Mouse (Mus musculus): ENCODE data around the gene Ucp3. TPM values are rescaled to one million over a fixed set of nuclear protein-coding genes. Genes with fewer than 3 reads are reported as not detected.

Gene Ucp3
- polyA plus RNA-seq, 1 experiment from 2014 or later = not detected

GRCm38 (mm10) chr7:100463194-100463593 lies 9.6 kb upstream of the Ucp3 start:
- Histone ChIP-seq H3K9ac (no peak overlapping the region), H3K27ac (replicated peaks) (no peak overlapping the region), H3K9me3 (no peaks in the 10 kb centered on the region), H3K36me3 (peaks cover 69% of the 10 kb centered on the region), H3K4me1 (replicated peaks) (no peaks in the 10 kb centered on the region; the same call in 1 of the 2 replicates), H3K27me3 (no peaks in the 10 kb centered on the region), H3K4me3 (no peak overlapping the region), H3K4me2 (no peak overlapping the region)
- no peak for ATAC-seq (ENCODE audit: low read depth)
- WGBS = 87% methylated on average over 9 of the region's 9 CpGs

- no peaks in the 10 kb centered on the region for H3K9me3 ChIP-seq
- no peak overlapping the region for H3K9ac ChIP-seq
- H3K4me2 ChIP-seq = no peak overlapping the region
- no peaks in the 10 kb centered on the region for H3K27me3 ChIP-seq
- 94% methylated on average over 10 of the region's 10 CpGs for WGBS
- H3K27ac ChIP-seq (replicated peaks) = no peak overlapping the region
- peaks cover 70% of the 10 kb centered on the region for H3K36me3 ChIP-seq
- no peaks in the 10 kb centered on the region; the same call in 1 of the 2 replicates for H3K4me1 ChIP-seq (replicated peaks)
- H3K4me3 ChIP-seq = no peak overlapping the region
- ATAC-seq (ENCODE audit: low read depth) = no peak
These were observed 9.0 kb upstream of the Ucp3 start for GRCm38 (mm10) chr7:100463757-100464156.

- ATAC-seq (ENCODE audit: low read depth) = no peak
- H3K4me1 ChIP-seq (replicated peaks) = no peaks in the 10 kb centered on the region; the same call in 1 of the 2 replicates
- peaks cover 70% of the 10 kb centered on the region for H3K36me3 ChIP-seq
- H3K4me2 ChIP-seq = no peak overlapping the region
- H3K9me3 ChIP-seq = no peaks in the 10 kb centered on the region
- WGBS = 97% methylated on average over 7 of the region's 7 CpGs
- H3K27me3 ChIP-seq = no peaks in the 10 kb centered on the region
- H3K27ac ChIP-seq (replicated peaks) = no peak overlapping the region
- no peak overlapping the region for H3K4me3 ChIP-seq
- no peak overlapping the region for H3K9ac ChIP-seq
These were observed 8.5 kb upstream of the Ucp3 start for GRCm38 (mm10) chr7:100464248-100464647.

GRCm38 (mm10) chr7:100465248-100465647 lies 7.5 kb upstream of the Ucp3 start:
- Histone ChIP-seq H3K27ac (replicated peaks) (no peak overlapping the region; the same call in 1 of the 2 replicates), H3K27me3 (no peaks in the 10 kb centered on the region), H3K4me2 (no peak overlapping the region), H3K4me3 (no peak overlapping the region), H3K4me1 (replicated peaks) (no peaks in the 10 kb centered on the region; the same call in 1 of the 2 replicates), H3K36me3 (peaks cover 69% of the 10 kb centered on the region), H3K9me3 (no peaks in the 10 kb centered on the region), H3K9ac (no peak overlapping the region)
- no peak for ATAC-seq (ENCODE audit: low read depth)
- 86% methylated on average over 4 of the region's 4 CpGs for WGBS

GRCm38 (mm10) chr7:100465656-100466309 lies 7.0 kb upstream of the Ucp3 start:
- 69% methylated on average over 5 of the region's 5 CpGs for WGBS
- Histone ChIP-seq H3K4me2 (no peak overlapping the region), H3K27ac (replicated peaks) (no peak overlapping the region; the same call in 1 of the 2 replicates), H3K4me1 (replicated peaks) (no peaks in the 10 kb centered on the region; the same call in 1 of the 2 replicates), H3K27me3 (no peaks in the 10 kb centered on the region), H3K4me3 (no peak overlapping the region), H3K36me3 (peaks cover 69% of the 10 kb centered on the region), H3K9ac (no peak overlapping the region), H3K9me3 (no peaks in the 10 kb centered on the region)
- no peak for ATAC-seq (ENCODE audit: low read depth)

GRCm38 (mm10) chr7:100466781-100467510 lies 5.8 kb upstream of the Ucp3 start:
- peaks cover 58% of the 10 kb centered on the region for H3K36me3 ChIP-seq
- WGBS = 91% methylated on average over 11 of the region's 11 CpGs
- no peak overlapping the region for H3K27ac ChIP-seq (replicated peaks)

GRCm38 (mm10) chr7:100468761-100469160 lies 4.0 kb upstream of the Ucp3 start:
- H3K27ac ChIP-seq (replicated peaks) = no peak overlapping the region
- H3K4me2 ChIP-seq = no peak overlapping the region
- H3K36me3 ChIP-seq = peaks cover 48% of the 10 kb centered on the region
- no peaks in the 10 kb centered on the region; the same call in 1 of the 2 replicates for H3K4me1 ChIP-seq (replicated peaks)
- no peak overlapping the region for H3K4me3 ChIP-seq
- WGBS = 93% methylated on average over 6 of the region's 6 CpGs
- no peaks in the 10 kb centered on the region for H3K9me3 ChIP-seq
- no peak overlapping the region for H3K9ac ChIP-seq
- H3K27me3 ChIP-seq = no peaks in the 10 kb centered on the region
- no peak for ATAC-seq (ENCODE audit: low read depth)

More at GRCm38 (mm10) chr7:100466781-100467510, 5.8 kb upstream of the Ucp3 start:
- no peak overlapping the region for H3K9ac ChIP-seq
- H3K27me3 ChIP-seq = no peaks in the 10 kb centered on the region
- H3K4me2 ChIP-seq = no peak overlapping the region
- H3K4me1 ChIP-seq (replicated peaks) = no peaks in the 10 kb centered on the region; the same call in 1 of the 2 replicates
- H3K9me3 ChIP-seq = no peaks in the 10 kb centered on the region
- H3K4me3 ChIP-seq = no peak overlapping the region
- ATAC-seq (ENCODE audit: low read depth) = no peak

- Histone ChIP-seq H3K4me2 (no peak overlapping the region), H3K4me1 (replicated peaks) (no peaks in the 10 kb centered on the region; the same call in 1 of the 2 replicates), H3K9me3 (no peaks in the 10 kb centered on the region), H3K36me3 (peaks cover 40% of the 10 kb centered on the region), H3K4me3 (no peak overlapping the region), H3K9ac (no peak overlapping the region), H3K27ac (replicated peaks) (no peak overlapping the region), H3K27me3 (no peaks in the 10 kb centered on the region)
- WGBS = 96% methylated on average over 1 of the region's 1 CpGs
- no peak for ATAC-seq (ENCODE audit: low read depth)
These were observed 3.3 kb upstream of the Ucp3 start for GRCm38 (mm10) chr7:100469502-100469901.

- Histone ChIP-seq H3K4me3 (no peak overlapping the region), H3K9me3 (no peaks in the 10 kb centered on the region), H3K4me2 (no peak overlapping the region), H3K27ac (replicated peaks) (no peak overlapping the region), H3K9ac (no peak overlapping the region), H3K4me1 (replicated peaks) (no peaks in the 10 kb centered on the region; the same call in 1 of the 2 replicates), H3K27me3 (no peaks in the 10 kb centered on the region), H3K36me3 (peaks cover 32% of the 10 kb centered on the region)
- whole genome bisulfite sequencing = 91% methylated on average over 11 of the region's 11 CpGs
- ATAC-seq (ENCODE audit: low read depth) = no peak
These were observed 1.9 kb upstream of the Ucp3 start for GRCm38 (mm10) chr7:100470796-100471406.

GRCm38 (mm10) chr7:100471407-100471797 lies 1.4 kb upstream of the Ucp3 start:
- Histone ChIP-seq H3K4me3 (no peak overlapping the region), H3K36me3 (peaks cover 32% of the 10 kb centered on the region), H3K4me2 (no peak overlapping the region), H3K27ac (replicated peaks) (no peak overlapping the region), H3K9ac (no peak overlapping the region), H3K9me3 (no peaks in the 10 kb centered on the region), H3K27me3 (no peaks in the 10 kb centered on the region), H3K4me1 (replicated peaks) (no peaks in the 10 kb centered on the region)
- WGBS = 96% methylated on average over 1 of the region's 1 CpGs
- ATAC-seq (ENCODE audit: low read depth) = no peak

- Histone ChIP-seq H3K27ac (replicated peaks) (no peak overlapping the region), H3K27me3 (no peaks in the 10 kb centered on the region), H3K9me3 (no peaks in the 10 kb centered on the region), H3K4me2 (no peak overlapping the region), H3K9ac (no peak overlapping the region), H3K36me3 (peaks cover 16% of the 10 kb centered on the region), H3K4me1 (replicated peaks) (no peaks in the 10 kb centered on the region), H3K4me3 (no peak overlapping the region)
- ATAC-seq (ENCODE audit: low read depth) = no peak
- WGBS = 90% methylated on average over 9 of the region's 9 CpGs
These were observed 1.2 kb downstream of the Ucp3 start for GRCm38 (mm10) chr7:100473846-100474454.

GRCm38 (mm10) chr7:100474680-100475079 lies 1.9 kb downstream of the Ucp3 start:
- Histone ChIP-seq H3K4me2 (no peak overlapping the region), H3K9ac (no peak overlapping the region), H3K36me3 (peaks cover 9% of the 10 kb centered on the region), H3K4me1 (replicated peaks) (0 out of 2 replicates have a peak, but pooled peaks cover 3% of the 10 kb centered on the region), H3K9me3 (no peaks in the 10 kb centered on the region), H3K27me3 (no peaks in the 10 kb centered on the region), H3K27ac (replicated peaks) (no peak overlapping the region), H3K4me3 (no peak overlapping the region)
- ATAC-seq (ENCODE audit: low read depth) = no peak
- WGBS = 58% methylated on average over 1 of the region's 1 CpGs
